Mouse (Mus musculus): ENCODE data around the gene Cutal. TPM values are rescaled to one million over a fixed set of nuclear protein-coding genes. Genes with fewer than 3 reads are reported as not detected.

Cutal gene
- polyA plus RNA-seq, 1 experiment from 2014 or later: 0.06 TPM

DNA sequence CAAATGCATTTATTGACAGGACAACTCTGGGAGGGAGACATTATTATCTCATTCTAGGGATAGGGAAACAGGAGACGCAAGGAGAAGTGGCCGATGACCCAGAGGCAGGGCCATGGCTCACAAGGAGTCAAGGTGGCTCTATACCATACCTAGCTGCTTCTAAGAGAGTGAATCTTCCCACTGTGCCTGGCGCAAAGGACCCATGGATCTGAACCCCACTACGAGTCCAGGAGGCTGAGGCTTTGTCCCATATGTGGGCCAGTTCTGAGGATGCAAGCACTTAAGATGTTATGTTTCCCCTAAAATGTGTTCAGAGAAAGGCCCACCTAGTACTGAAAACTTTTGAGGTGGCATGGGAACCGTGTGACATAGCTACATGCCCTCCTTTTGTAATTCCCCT, 37.7 kb downstream of the Cutal start:
- Histone ChIP-seq H3K9me3 (replicated peaks) (no peaks in the 10 kb centered on the region), H3K4me1 (peaks cover 20% of the 10 kb centered on the region), H3K36me3 (no peaks in the 10 kb centered on the region), H3K27me3 (ENCODE audit: low read depth, poor library complexity, severe bottlenecking) (peaks cover 96% of the 10 kb centered on the region), H3K4me3 (no peak overlapping the region), H3K27ac (no peak overlapping the region)
- no peak for DNase-seq (ENCODE audit: low spot score)
- 75% methylated on average over 5 of the region's 5 CpGs for WGBS

GRCm38 (mm10) chr2:34912613-34913012, 38.4 kb downstream of the Cutal start:
- Histone ChIP-seq H3K4me3 (peak overlapping the region; percentile 68), H3K27ac (no peak overlapping the region), H3K27me3 (ENCODE audit: low read depth, poor library complexity, severe bottlenecking) (peaks cover 96% of the 10 kb centered on the region), H3K9me3 (replicated peaks) (no peaks in the 10 kb centered on the region), H3K36me3 (no peaks in the 10 kb centered on the region), H3K4me1 (peaks cover 20% of the 10 kb centered on the region)
- 39% methylated on average over 7 of the region's 7 CpGs for WGBS
- no peak for DNase-seq (ENCODE audit: low spot score)

GRCm38 (mm10) chr2:34913218-34914068, 39.2 kb downstream of the Cutal start, which contains the start of gene Phf19:
TSS of gene Phf19 (minus strand) at chr2:34914026.
- H3K27me3 ChIP-seq (ENCODE audit: low read depth, poor library complexity, severe bottlenecking): peaks cover 97% of the 10 kb centered on the region
- DNase-seq (ENCODE audit: low spot score): peak; percentile 53
- no peaks in the 10 kb centered on the region for H3K36me3 ChIP-seq
- peak within 1 kb of the TSS; percentile 68 for H3K4me3 ChIP-seq
- no peaks in the 10 kb centered on the region for H3K9me3 ChIP-seq (replicated peaks)
- H3K4me1 ChIP-seq: peaks cover 20% of the 10 kb centered on the region
- H3K27ac ChIP-seq: peak within 1 kb of the TSS; percentile 62
- WGBS: 1% methylated on average over 56 of the region's 64 CpGs

GRCm38 (mm10) chr2:34914069-34914822, 40.0 kb downstream of the Cutal start:
- Histone ChIP-seq H3K9me3 (replicated peaks) (no peaks in the 10 kb centered on the region), H3K36me3 (no peaks in the 10 kb centered on the region), H3K4me1 (peaks cover 20% of the 10 kb centered on the region), H3K4me3 (peak overlapping the region; percentile 68), H3K27ac (peak overlapping the region; percentile 62), H3K27me3 (ENCODE audit: low read depth, poor library complexity, severe bottlenecking) (peaks cover 99% of the 10 kb centered on the region)
- 5% methylated on average over 43 of the region's 50 CpGs for WGBS
- DNase-seq (ENCODE audit: low spot score): no peak

GRCm38 (mm10) chr2:34914823-34915082, 40.6 kb downstream of the Cutal start:
- Histone ChIP-seq H3K4me1 (peaks cover 20% of the 10 kb centered on the region), H3K9me3 (replicated peaks) (no peaks in the 10 kb centered on the region), H3K4me3 (no peak overlapping the region), H3K27me3 (ENCODE audit: low read depth, poor library complexity, severe bottlenecking) (peaks cover 97% of the 10 kb centered on the region), H3K36me3 (no peaks in the 10 kb centered on the region), H3K27ac (no peak overlapping the region)
- DNase-seq (ENCODE audit: low spot score): no peak
- 27% methylated on average over 2 of the region's 2 CpGs for WGBS

- Histone ChIP-seq H3K9me3 (replicated peaks) (no peaks in the 10 kb centered on the region), H3K27me3 (ENCODE audit: low read depth, poor library complexity, severe bottlenecking) (peaks cover 94% of the 10 kb centered on the region), H3K36me3 (no peaks in the 10 kb centered on the region), H3K4me1 (peaks cover 20% of the 10 kb centered on the region), H3K4me3 (no peak overlapping the region), H3K27ac (no peak overlapping the region)
- no peak for DNase-seq (ENCODE audit: low spot score)
- 44% methylated on average over 2 of the region's 2 CpGs for WGBS
These were observed 40.9 kb downstream of the Cutal start for GRCm38 (mm10) chr2:34915103-34915502.

- Histone ChIP-seq H3K4me3 (no peak overlapping the region), H3K27ac (no peak overlapping the region), H3K4me1 (peaks cover 14% of the 10 kb centered on the region), H3K27me3 (ENCODE audit: low read depth, poor library complexity, severe bottlenecking) (peaks cover 68% of the 10 kb centered on the region), H3K36me3 (no peaks in the 10 kb centered on the region), H3K9me3 (replicated peaks) (no peaks in the 10 kb centered on the region)
- no peak for DNase-seq (ENCODE audit: low spot score)
- 53% methylated on average over 2 of the region's 2 CpGs for WGBS
These were observed 45.9 kb downstream of the Cutal start for GRCm38 (mm10) chr2:34920144-34920543.

GRCm38 (mm10) chr2:34922729-34923128, 48.5 kb downstream of the Cutal start:
- Histone ChIP-seq H3K36me3 (no peaks in the 10 kb centered on the region), H3K4me1 (peaks cover 23% of the 10 kb centered on the region), H3K9me3 (replicated peaks) (no peaks in the 10 kb centered on the region), H3K4me3 (no peak overlapping the region), H3K27ac (no peak overlapping the region), H3K27me3 (ENCODE audit: low read depth, poor library complexity, severe bottlenecking) (peaks cover 45% of the 10 kb centered on the region; the same call in 1 of the 2 replicates)
- 13% methylated on average over 2 of the region's 2 CpGs for WGBS
- DNase-seq (ENCODE audit: low spot score): no peak

GRCm38 (mm10) chr2:34927320-34927719, 53.1 kb downstream of the Cutal start:
- H3K27me3 ChIP-seq (ENCODE audit: low read depth, poor library complexity, severe bottlenecking): peaks cover 26% of the 10 kb centered on the region; the same call in 1 of the 2 replicates
- no peaks in the 10 kb centered on the region for H3K9me3 ChIP-seq (replicated peaks)
- WGBS: 75% methylated on average over 5 of the region's 5 CpGs
- no peak overlapping the region for H3K27ac ChIP-seq
- H3K4me1 ChIP-seq: peaks cover 27% of the 10 kb centered on the region
- H3K4me3 ChIP-seq: no peak overlapping the region
- no peak for DNase-seq (ENCODE audit: low spot score)
- no peaks in the 10 kb centered on the region for H3K36me3 ChIP-seq

DNA sequence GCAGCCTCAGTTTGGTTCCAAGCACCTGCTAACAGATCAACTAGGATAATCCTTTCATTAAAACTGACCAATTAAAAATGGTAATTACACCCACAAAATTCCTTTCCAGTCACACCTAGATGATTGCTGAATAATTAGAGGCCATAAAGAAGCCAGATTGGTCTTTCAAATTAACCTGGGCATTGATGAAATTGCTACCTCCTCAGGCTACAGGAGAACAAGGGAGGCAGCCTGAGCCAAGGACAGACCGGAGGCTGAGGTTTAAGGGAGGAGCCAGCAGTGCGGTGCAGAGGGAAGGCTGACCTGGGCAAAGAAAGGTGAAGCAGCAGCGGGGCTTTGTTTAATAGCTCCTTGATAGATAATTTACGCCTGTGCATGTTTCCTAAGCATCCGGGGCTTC, 63.3 kb downstream of the Cutal start:
- Histone ChIP-seq H3K4me1 (peaks cover 35% of the 10 kb centered on the region), H3K4me3 (no peak overlapping the region), H3K27ac (no peak overlapping the region), H3K9me3 (replicated peaks) (no peaks in the 10 kb centered on the region), H3K27me3 (ENCODE audit: low read depth, poor library complexity, severe bottlenecking) (peaks cover 20% of the 10 kb centered on the region; the same call in 1 of the 2 replicates), H3K36me3 (no peaks in the 10 kb centered on the region)
- no peak for DNase-seq (ENCODE audit: low spot score)
- 28% methylated on average over 5 of the region's 5 CpGs for whole genome bisulfite sequencing

DNA sequence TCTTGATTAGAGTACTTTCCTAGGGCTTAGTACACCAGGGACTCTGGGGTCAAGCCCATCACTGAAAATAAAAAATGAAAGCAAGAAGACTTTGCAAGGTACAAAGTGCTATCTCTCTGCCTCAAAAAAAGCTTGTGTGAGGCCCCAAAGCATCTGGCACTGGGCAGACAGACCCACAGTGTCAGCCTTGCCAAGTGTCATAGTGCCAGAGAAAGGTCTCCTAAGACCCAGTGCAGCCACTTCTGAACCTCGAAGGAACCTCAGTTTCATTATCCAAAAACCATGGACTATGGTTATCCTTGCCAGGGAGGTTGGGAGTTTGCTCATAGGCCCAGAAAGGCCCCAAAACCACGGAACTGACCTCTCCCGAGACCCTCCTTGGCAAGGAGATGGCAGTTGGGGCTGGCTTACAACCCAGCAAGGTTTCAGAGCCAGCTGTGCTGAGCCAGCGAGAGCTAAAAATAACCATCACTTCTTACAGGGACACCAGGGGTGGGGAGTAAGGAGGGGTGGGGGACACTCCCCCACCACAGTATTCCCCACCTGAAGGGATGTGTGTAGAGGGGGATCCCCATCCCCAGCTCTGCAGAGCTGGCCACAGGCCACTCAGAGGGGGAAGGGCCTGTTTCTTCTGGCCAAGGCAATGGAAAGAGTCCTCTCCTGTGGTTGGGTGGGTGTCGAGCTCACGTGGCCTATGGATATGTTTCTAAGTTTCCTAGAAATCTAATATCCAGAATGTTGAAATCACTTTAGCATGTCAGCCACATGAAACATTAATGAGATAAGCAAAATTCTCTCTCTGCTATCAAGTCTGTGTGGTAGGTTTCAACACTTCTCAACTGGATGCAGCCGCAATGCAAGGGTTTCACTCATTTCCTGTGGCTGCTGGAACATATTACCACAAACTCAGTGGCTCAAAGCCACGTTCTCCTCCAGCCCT, 64.3 kb downstream of the Cutal start:
- no peak for DNase-seq (ENCODE audit: low spot score)
- H3K27ac ChIP-seq: no peak overlapping the region
- WGBS: 78% methylated on average over 8 of the region's 8 CpGs
- no peaks in the 10 kb centered on the region for H3K36me3 ChIP-seq
- no peak overlapping the region for H3K4me3 ChIP-seq
- H3K27me3 ChIP-seq (ENCODE audit: low read depth, poor library complexity, severe bottlenecking): peaks cover 29% of the 10 kb centered on the region; the same call in 1 of the 2 replicates
- H3K4me1 ChIP-seq: peaks cover 35% of the 10 kb centered on the region
- no peaks in the 10 kb centered on the region for H3K9me3 ChIP-seq (replicated peaks)

DNA sequence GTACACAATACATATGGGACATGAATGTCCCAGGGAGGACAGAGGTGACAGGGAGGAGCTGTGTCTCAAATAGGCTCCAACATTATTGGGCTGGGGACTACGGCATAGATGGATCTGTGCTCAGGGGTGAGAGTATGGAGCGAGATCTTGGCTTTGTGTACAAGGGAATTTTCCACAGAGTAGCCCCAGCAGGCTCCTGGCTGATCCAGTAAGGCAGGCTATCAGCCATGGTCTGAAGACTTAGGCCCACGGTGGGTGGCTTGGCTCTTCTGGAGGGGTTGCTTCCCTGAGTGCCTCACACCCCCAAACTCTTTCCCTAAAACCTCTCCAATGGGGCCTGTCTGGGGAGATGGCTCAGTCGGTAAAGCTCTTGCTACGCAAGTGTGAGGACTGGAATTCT, 66.0 kb downstream of the Cutal start:
- no peak overlapping the region for H3K27ac ChIP-seq
- H3K4me1 ChIP-seq: peaks cover 42% of the 10 kb centered on the region
- no peaks in the 10 kb centered on the region for H3K36me3 ChIP-seq
- no peaks in the 10 kb centered on the region for H3K9me3 ChIP-seq (replicated peaks)
- WGBS: 84% methylated on average over 5 of the region's 5 CpGs
- no peak overlapping the region for H3K4me3 ChIP-seq
- DNase-seq (ENCODE audit: low spot score): no peak
- H3K27me3 ChIP-seq (ENCODE audit: low read depth, poor library complexity, severe bottlenecking): peaks cover 32% of the 10 kb centered on the region; the same call in 1 of the 2 replicates
